Mouse (Mus musculus): ENCODE measurements around the gene Marc1.

GRCm38 (mm10) chr1:184782161-184782513 is 29.0 kb downstream of the Marc1 start:
- TF ChIP-seq CTCF (IDR thresholded peaks at IDR 0.05; ENCODE audit: low read depth) (no peak), EP300 (optimal IDR thresholded peaks at IDR 0.05) (no peak)

All from stomach, postnatal 0 days (tissue).